Mouse (Mus musculus): ENCODE measurements around the gene Fam83d. TPM values are rescaled to one million over a fixed set of nuclear protein-coding genes. Genes with fewer than 3 reads are reported as not detected.

The Fam83d gene
- polyA plus RNA-seq, 1 experiment: 5.6 TPM

GRCm38 (mm10) chr2:158799328-158799727 is 31.4 kb downstream of the Fam83d start:
- Histone ChIP-seq H3K4me1 (ENCODE audit: control insufficient read depth, insufficient read depth, low read length) (peaks cover 2% of the 10 kb centered on the region; the same call in 1 of the 2 replicates), H3K27ac (ENCODE audit: insufficient read depth, low read depth, low read length) (no peak overlapping the region), H3K4me3 (ENCODE audit: insufficient read depth, low read length) (no peak overlapping the region)
- no peak for TF ChIP-seq CTCF (IDR thresholded peaks at IDR 0.05; ENCODE audit: low read depth, low read length)
- no peak for TF ChIP-seq POLR2A (IDR thresholded peaks at IDR 0.05; ENCODE audit: borderline replicate concordance, low read depth, low read length)

DNA sequence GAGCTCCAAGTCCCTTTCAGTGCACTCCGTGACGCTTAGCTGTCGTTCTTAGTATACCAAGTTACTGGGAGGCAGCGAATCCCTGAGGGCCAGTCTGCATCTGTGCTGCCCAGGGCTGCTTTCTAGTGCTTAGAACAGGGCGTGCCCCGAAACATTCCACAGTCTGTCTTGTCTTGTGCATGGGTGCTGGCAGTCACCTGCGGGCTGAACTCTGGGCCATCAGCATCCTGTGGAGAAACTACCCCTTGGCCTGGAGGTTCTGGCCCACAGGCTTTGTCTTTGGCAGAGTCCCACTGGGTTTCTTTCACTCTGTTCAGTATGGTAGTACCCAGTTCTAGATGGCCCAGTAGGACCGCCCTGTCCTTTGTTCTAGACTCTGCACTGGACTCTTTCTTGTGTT is 32.9 kb downstream of the Fam83d start:
- Histone ChIP-seq H3K27ac (ENCODE audit: insufficient read depth, low read depth, low read length) (no peak overlapping the region), H3K4me1 (ENCODE audit: control insufficient read depth, insufficient read depth, low read length) (peaks cover 1% of the 10 kb centered on the region; the same call in 1 of the 2 replicates), H3K4me3 (ENCODE audit: insufficient read depth, low read length) (no peak overlapping the region)
- TF ChIP-seq CTCF (IDR thresholded peaks at IDR 0.05; ENCODE audit: low read depth, low read length) (no peak), POLR2A (IDR thresholded peaks at IDR 0.05; ENCODE audit: borderline replicate concordance, low read depth, low read length) (no peak)

GRCm38 (mm10) chr2:158803575-158803974 is 35.7 kb downstream of the Fam83d start:
- no peaks in the 10 kb centered on the region for H3K4me1 ChIP-seq (ENCODE audit: control insufficient read depth, insufficient read depth, low read length)
- no peak overlapping the region for H3K27ac ChIP-seq (ENCODE audit: insufficient read depth, low read depth, low read length)
- TF ChIP-seq POLR2A (IDR thresholded peaks at IDR 0.05; ENCODE audit: borderline replicate concordance, low read depth, low read length) (no peak), CTCF (IDR thresholded peaks at IDR 0.05; ENCODE audit: low read depth, low read length) (no peak)
- no peak overlapping the region for H3K4me3 ChIP-seq (ENCODE audit: insufficient read depth, low read length)

GRCm38 (mm10) chr2:158815686-158816085 is 47.8 kb downstream of the Fam83d start:
- no peak overlapping the region for H3K27ac ChIP-seq (ENCODE audit: insufficient read depth, low read depth, low read length)
- H3K4me3 ChIP-seq (ENCODE audit: insufficient read depth, low read length): no peak overlapping the region
- TF ChIP-seq CTCF (IDR thresholded peaks at IDR 0.05; ENCODE audit: low read depth, low read length): no peak
- no peak for TF ChIP-seq POLR2A (IDR thresholded peaks at IDR 0.05; ENCODE audit: borderline replicate concordance, low read depth, low read length)
- H3K4me1 ChIP-seq (ENCODE audit: control insufficient read depth, insufficient read depth, low read length): peaks cover 3% of the 10 kb centered on the region; the same call in 1 of the 2 replicates

- Histone ChIP-seq H3K4me3 (ENCODE audit: insufficient read depth, low read length) (no peak overlapping the region), H3K4me1 (ENCODE audit: control insufficient read depth, insufficient read depth, low read length) (peaks cover 3% of the 10 kb centered on the region; the same call in 1 of the 2 replicates), H3K27ac (ENCODE audit: insufficient read depth, low read depth, low read length) (no peak overlapping the region)
- TF ChIP-seq POLR2A (IDR thresholded peaks at IDR 0.05; ENCODE audit: borderline replicate concordance, low read depth, low read length) (no peak), CTCF (IDR thresholded peaks at IDR 0.05; ENCODE audit: low read depth, low read length) (no peak)
These were observed 48.3 kb downstream of the Fam83d start for GRCm38 (mm10) chr2:158816239-158816638.

GRCm38 (mm10) chr2:158817708-158818107 is 49.8 kb downstream of the Fam83d start:
- TF ChIP-seq POLR2A (IDR thresholded peaks at IDR 0.05; ENCODE audit: borderline replicate concordance, low read depth, low read length) (no peak), CTCF (IDR thresholded peaks at IDR 0.05; ENCODE audit: low read depth, low read length) (no peak)
- H3K4me3 ChIP-seq (ENCODE audit: insufficient read depth, low read length): no peak overlapping the region
- H3K4me1 ChIP-seq (ENCODE audit: control insufficient read depth, insufficient read depth, low read length): peaks cover 3% of the 10 kb centered on the region; the same call in 1 of the 2 replicates
- no peak overlapping the region for H3K27ac ChIP-seq (ENCODE audit: insufficient read depth, low read depth, low read length)

GRCm38 (mm10) chr2:158828124-158828523 is 60.2 kb downstream of the Fam83d start:
- H3K4me3 ChIP-seq (ENCODE audit: insufficient read depth, low read length): no peak overlapping the region
- H3K4me1 ChIP-seq (ENCODE audit: control insufficient read depth, insufficient read depth, low read length): no peaks in the 10 kb centered on the region
- H3K27ac ChIP-seq (ENCODE audit: insufficient read depth, low read depth, low read length): no peak overlapping the region
- TF ChIP-seq CTCF (IDR thresholded peaks at IDR 0.05; ENCODE audit: low read depth, low read length): no peak
- TF ChIP-seq POLR2A (IDR thresholded peaks at IDR 0.05; ENCODE audit: borderline replicate concordance, low read depth, low read length): no peak

DNA sequence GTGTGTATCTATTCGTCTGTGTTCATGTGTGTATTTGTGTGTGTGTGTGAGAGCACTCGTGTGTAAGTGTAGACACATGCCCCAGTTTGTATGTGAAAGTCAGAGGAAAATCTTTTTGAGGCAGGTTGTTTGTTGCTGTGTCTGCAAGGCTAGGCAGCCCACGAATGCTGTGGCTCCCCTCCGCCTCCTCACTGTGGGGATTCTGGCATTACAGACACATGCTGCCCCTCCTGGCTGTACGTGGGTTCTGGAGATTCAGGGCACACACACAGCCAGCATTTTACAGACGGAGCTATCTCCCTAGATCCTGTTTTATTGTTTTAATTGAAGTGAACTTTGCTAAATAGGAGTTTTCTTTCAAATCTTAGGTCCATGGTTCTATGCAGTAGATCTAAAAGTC is 61.9 kb downstream of the Fam83d start:
- Histone ChIP-seq H3K4me3 (ENCODE audit: insufficient read depth, low read length) (no peak overlapping the region), H3K4me1 (ENCODE audit: control insufficient read depth, insufficient read depth, low read length) (no peaks in the 10 kb centered on the region), H3K27ac (ENCODE audit: insufficient read depth, low read depth, low read length) (no peak overlapping the region)
- no peak for TF ChIP-seq CTCF (IDR thresholded peaks at IDR 0.05; ENCODE audit: low read depth, low read length)

- TF ChIP-seq POLR2A (IDR thresholded peaks at IDR 0.05; ENCODE audit: borderline replicate concordance, low read depth, low read length): no peak
- no peak for TF ChIP-seq CTCF (IDR thresholded peaks at IDR 0.05; ENCODE audit: low read depth, low read length)
These were observed 65.3 kb downstream of the Fam83d start for GRCm38 (mm10) chr2:158833221-158833620.

DNA sequence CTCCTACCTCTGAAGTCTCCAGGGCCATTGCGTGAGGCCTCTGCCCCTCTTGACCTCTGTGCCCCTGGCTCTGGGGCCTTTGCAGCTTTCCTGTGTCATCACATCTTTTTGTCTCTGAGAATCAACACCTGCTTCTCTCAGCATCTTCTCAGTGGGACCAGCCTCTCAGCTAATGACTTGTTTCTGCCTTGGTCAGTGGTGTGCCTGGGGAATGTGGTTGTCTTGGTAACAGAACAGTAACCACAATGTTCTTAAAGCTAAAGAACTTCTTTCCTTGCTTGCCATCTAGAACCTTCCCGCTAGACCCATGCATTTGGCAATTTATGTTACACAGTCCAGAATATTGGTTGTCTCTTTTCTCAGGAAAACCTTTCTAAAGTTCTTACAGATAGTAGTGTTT is 65.8 kb downstream of the Fam83d start:
- TF ChIP-seq POLR2A (IDR thresholded peaks at IDR 0.05; ENCODE audit: borderline replicate concordance, low read depth, low read length) (no peak), CTCF (IDR thresholded peaks at IDR 0.05; ENCODE audit: low read depth, low read length) (no peak)
- no peak overlapping the region for H3K27ac ChIP-seq (ENCODE audit: insufficient read depth, low read depth, low read length)
- H3K4me3 ChIP-seq (ENCODE audit: insufficient read depth, low read length): no peak overlapping the region
- H3K4me1 ChIP-seq (ENCODE audit: control insufficient read depth, insufficient read depth, low read length): no peaks in the 10 kb centered on the region

More at GRCm38 (mm10) chr2:158833221-158833620, 65.3 kb downstream of the Fam83d start:
- H3K4me3 ChIP-seq (ENCODE audit: insufficient read depth, low read length): no peak overlapping the region
- H3K27ac ChIP-seq (ENCODE audit: insufficient read depth, low read depth, low read length): no peak overlapping the region
- no peaks in the 10 kb centered on the region for H3K4me1 ChIP-seq (ENCODE audit: control insufficient read depth, insufficient read depth, low read length)

Other genes starting within 250 kb of the Fam83d start
- gene Slc32a1, start 157.3 kb upstream of the Fam83d start, polyA plus RNA-seq (2012; ENCODE audit: insufficient read depth, insufficient read length, missing spikeins): not detected in 2 replicates
- 8.4 and 9.4 TPM in 2 replicates for gene Actr5, start 143.2 kb upstream of the Fam83d start, polyA plus RNA-seq (2012; ENCODE audit: insufficient read depth, insufficient read length, missing spikeins)
- gene Ppp1r16b, start 102.7 kb upstream of the Fam83d start, polyA plus RNA-seq (2012; ENCODE audit: insufficient read depth, insufficient read length, missing spikeins): not detected in 2 replicates
- gene Dhx35, start 26.7 kb downstream of the Fam83d start, polyA plus RNA-seq (2012; ENCODE audit: insufficient read depth, insufficient read length, missing spikeins): 10.4 and 15.6 TPM in 2 replicates

All from bone marrow macrophage, adult 2 months (primary cell).